Mouse (Mus musculus) spleen, adult 18-20 months (tissue): ENCODE results near the gene Rabep2.
A peak's percentile ranks its signal among the peaks of the same experiment; 100 is the strongest.
"Not testable (repeated sequence)": the region's sequence is repeated elsewhere in the genome, so short reads cannot be mapped to it uniquely, and the experiment has no call there.

ENCODE experiments used
- DNase-seq, 2 experiments: peaks; one replicate each; pipeline ENCODE4 v3.0.0; 2022; ENCODE audit warnings: mixed read lengths in 2 of 2

The Rabep2 gene

GRCm38 (mm10) chr7:126465246-126466030 lies 36.9 kb downstream of the Rabep2 start:
- DNase-seq, result no peak

GRCm38 (mm10) chr7:126466116-126466515 lies 37.6 kb downstream of the Rabep2 start:
- DNase-seq, result no peak

- DNase-seq, result no peak
Observed at GRCm38 (mm10) chr7:126466707-126467106, 38.1 kb downstream of the Rabep2 start.

DNA sequence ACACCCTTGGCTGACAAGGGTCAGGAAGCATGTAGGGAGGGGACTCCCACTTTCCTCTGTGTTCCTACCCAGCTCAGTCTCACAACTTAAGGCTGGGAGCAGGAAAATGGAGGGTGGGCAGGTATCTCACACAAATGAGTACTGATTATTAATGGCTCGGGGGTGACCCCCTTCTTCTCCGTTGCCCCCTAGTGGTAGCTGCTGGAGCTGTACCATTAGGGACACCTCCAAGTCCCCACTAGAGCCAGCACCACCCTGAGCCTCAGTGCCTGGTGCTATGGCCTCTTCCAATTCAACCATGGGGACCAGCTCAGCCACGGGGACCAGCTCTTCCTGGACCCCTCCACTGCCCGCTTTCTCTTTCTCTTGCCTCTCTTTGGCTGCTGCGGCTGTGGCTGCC lies 38.7 kb downstream of the Rabep2 start:
- peak; percentile 48 to 68 for DNase-seq

DNA sequence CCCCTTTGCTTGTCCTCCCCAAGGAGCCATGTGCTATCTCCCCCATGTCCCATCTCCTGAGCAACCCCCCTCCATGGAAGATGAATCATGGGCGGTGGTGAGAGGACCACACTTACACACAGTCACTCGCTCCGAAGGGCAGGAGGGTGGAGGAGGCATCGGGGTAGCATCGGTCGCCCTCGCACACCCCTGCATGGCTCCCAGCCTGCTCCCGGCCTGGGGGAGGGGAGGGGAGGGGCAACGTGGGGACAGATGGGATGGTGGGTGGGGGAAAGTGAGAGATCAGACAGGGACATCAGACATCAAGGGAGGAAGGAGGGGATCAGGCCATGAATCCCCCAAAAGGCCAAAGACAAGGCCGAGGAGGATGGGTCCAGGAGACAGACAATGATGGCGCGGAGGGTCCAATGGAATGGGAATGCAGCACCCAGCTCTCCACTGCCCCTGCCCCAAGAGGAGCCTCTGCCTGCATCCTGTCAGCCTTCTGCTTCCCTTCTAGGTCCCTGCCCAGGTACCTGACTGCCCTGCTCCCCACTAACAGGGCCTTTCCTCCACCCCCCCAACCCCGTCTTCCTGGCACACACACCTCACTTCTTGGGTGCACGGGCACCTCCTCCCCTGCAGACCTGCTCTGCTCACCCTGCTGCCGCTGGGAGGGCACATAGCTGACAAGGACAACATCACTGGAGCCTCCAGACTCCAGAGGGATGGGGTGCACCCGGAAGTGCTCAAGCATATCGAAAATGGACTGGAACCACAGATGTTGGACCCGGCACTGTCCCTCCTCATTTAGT lies 39.5 kb downstream of the Rabep2 start:
- DNase-seq, result peak in 1 of 2 experiments; percentile 5

GRCm38 (mm10) chr7:126470077-126470476 lies 41.5 kb downstream of the Rabep2 start:
- DNase-seq, result peak in 1 of 2 experiments; percentile 5

- no peak for DNase-seq
Observed at GRCm38 (mm10) chr7:126471361-126471760, 42.8 kb downstream of the Rabep2 start.

DNA sequence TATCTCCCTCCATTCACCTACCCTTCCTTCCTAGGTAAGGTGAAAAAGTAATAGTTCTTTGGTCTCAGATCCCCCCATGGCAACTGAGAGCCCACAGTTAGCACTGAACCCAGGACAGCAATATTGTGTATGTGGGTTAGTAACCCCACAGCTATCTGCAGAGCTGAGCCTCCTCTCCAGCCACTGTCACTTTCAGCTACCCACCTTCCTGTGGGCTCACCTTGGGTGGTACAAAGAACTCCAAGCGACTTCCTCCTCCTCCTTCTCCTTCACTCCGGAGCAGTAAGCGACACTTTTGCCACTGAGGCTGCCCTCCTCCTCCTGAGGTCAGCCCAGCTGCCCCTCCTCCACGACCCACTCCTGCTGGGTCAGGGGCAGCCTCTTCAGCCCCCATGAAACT lies 43.3 kb downstream of the Rabep2 start:
- DNase-seq, result no peak

GRCm38 (mm10) chr7:126472306-126472705 lies 43.7 kb downstream of the Rabep2 start:
- peak; percentile 40 to 48 for DNase-seq

- no peak for DNase-seq
Observed at GRCm38 (mm10) chr7:126472713-126473112, 44.2 kb downstream of the Rabep2 start.

- DNase-seq, result no peak
Observed at GRCm38 (mm10) chr7:126473470-126474086, 45.0 kb downstream of the Rabep2 start.

DNA sequence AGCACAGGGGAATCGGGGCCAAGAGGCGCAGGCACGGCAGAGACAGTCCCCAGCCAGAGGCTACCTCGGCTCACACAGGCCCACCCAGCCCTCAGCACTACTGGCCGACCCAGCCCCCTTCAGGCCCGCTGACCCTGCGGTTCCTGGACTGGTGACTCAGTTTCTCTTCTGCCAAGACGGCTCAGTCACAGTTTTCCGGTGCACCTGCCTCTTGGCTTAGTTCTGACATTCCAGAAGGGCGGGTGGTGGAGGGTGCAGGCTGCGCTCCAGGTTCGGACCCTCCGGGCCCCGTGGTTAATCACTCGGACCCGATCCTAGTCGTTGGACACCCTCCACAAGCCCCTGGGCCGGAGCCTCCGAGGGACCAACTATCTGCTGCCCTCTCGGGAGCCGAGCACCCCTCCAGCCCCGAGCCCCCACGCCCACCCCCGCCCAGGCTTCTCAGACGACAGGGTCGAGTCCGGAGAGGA lies 46.0 kb downstream of the Rabep2 start:
- peak in 1 of 2 experiments; percentile 27 for DNase-seq

GRCm38 (mm10) chr7:126474993-126475581 lies 46.5 kb downstream of the Rabep2 start, which contains the start of gene Sh2b1:
Gene Sh2b1, minus strand, starts transcription at chr7:126475424.
- peak; percentile 79 to 81 for DNase-seq

DNA sequence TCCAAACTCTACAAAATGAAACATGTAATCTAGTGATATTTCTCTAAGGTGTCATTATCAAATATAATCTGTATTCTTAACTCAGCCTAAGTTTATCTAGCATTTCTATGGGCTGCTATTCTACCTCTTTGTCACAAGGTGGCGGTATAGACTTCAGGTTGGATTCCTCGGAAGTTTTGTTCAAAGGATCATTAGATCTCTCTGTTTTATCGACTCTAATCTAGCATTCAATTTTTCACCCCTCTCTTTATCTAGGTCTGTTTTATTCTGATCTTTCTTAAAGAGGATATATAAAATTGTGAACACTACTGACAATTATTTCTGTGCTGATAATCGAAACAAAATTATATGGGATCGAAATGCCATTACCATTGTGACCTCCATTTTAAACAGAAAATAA lies 53.1 kb downstream of the Rabep2 start:
- no peak for DNase-seq

DNA sequence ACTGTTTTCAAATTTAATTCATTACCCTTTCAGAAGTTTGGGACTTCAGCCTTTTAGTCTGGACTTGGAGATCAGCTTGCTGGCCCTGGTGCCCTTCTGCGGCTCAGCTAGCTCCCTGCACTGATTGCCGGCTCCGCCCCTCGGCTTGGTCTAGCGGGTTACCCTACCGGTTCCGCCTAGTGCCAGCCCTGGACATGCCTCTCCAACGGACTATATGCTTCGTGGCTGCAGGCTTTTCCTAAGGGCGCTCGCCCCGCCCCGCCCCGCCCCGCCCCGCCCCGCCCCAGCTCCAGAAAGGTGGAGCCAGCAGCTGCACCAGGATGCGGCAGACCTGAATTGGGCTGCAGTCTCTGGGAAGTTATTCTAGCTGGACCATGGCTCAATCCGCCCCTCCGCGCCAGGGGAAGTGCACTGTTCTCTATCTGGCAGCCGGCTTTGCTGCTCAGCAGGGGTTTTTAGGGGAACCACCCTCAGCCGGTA lies 53.9 kb downstream of the Rabep2 start:
- peak; percentile 64 to 68 for DNase-seq

GRCm38 (mm10) chr7:126487052-126487483 lies 58.5 kb downstream of the Rabep2 start, which contains the start of gene Tufm:
Gene Tufm, plus strand, starts transcription at chr7:126487361.
- DNase-seq, result peak; percentile 81 to 90

GRCm38 (mm10) chr7:126487617-126488385 lies 59.2 kb downstream of the Rabep2 start:
- not testable (repeated sequence) for DNase-seq

DNA sequence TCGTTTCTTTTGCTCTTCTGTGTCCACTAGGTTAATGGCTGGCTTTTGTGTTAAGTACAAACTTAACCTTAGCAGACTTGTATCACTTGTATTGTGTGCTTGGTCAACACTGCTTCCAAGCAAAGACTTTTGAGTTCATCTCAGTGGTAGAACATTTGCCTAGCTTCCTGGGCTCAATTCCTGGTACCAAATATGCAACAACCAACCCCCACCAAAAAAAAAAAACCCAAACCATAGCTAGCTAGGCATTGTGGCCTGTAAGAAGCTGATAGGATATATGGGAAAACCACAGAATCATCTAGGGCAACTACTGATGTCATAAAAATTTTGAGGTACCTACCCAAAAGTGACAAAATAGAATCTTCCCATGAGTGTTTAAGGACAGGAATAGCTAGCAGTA lies 62.4 kb downstream of the Rabep2 start:
- no peak for DNase-seq

DNA sequence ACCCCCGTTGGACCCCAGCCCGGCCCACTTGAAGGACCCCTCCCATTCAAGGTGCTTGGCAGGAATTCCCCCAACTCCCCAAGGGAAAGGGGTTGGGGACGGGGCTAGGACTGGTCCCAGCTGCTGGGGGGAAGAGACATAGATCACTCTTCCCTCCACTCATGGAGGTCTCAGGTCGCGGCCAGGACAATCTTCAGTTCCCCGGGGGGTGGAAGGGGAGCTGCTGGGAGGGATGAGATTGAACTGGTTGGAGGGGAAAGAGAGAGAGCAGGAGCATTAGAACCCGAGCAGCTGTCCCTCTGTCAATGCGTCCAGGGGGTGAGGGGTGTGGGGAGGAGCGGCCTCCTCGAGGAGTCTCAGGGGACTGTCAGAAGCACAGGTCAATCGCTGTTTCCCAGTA lies 63.4 kb downstream of the Rabep2 start:
- DNase-seq, result no peak

- no peak for DNase-seq
Observed at GRCm38 (mm10) chr7:126494120-126494519, 65.6 kb downstream of the Rabep2 start.

DNA sequence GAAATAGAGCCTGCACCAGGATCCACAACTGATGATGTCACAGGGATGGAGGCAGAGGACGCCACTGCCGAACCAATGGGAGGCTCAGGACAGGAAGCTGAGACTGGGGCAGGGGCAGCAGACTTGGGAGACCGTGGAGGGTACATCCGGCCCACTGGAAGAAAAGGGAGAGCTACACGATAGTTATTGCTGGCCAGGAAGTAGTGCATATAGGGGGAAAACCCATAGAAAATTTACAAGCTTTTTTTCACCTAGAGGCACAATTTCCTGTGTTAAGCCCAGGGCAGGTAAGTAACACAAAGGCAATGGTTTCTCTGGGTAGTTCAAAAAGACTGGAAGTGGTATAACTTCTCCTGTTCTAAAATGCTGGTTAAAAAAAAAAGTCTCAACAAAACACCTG lies 67.9 kb downstream of the Rabep2 start:
- DNase-seq, result no peak

DNA sequence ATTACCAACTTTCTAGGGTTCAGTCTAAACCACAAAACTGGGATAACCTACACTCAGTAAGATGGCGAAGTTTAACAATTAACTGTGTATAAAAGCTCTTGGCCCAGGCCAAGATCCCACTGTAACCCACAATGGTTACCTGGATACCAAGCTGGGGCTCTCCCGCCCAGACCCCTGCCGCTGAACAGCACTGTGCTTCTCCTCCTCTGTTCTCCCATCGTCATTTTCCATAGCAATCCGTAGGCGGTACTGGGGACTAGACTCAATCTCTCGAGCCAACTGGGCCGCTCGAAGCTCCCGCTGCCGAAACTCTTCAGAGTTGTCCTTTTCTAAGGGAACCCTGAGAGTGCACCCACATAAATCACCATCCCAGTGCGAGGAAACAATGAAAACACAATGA lies 69.4 kb downstream of the Rabep2 start:
- no peak for DNase-seq
